Mouse (Mus musculus): ENCODE results near the gene Zfp867. TPM values are rescaled to one million over a fixed set of nuclear protein-coding genes. Genes with fewer than 3 reads are reported as not detected.

Zfp867 gene
- polyA plus RNA-seq, 1 experiment: 0.61 TPM

DNA sequence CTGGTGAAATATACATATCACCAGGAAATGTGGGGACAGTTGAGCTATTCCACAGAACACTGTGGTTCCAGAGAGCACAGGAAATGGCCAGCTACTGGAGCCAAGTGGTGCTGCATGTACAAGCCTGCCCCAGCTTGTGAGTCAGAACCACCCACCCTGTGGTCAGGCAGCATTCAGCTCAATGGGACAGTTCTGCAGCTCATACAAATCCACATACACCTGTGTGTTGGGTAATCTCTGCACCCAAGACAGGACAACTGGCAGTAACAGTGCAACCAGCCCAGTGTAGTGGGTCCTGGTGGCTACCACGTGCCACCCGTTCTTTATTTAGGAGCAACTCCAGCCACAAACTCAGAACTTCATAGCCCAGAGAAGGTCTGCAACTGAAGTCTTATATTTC, 50.3 kb downstream of the Zfp867 start:
- no peak overlapping the region for H3K27ac ChIP-seq (ENCODE audit: insufficient read depth, low read depth, low read length)
- H3K36me3 ChIP-seq (ENCODE audit: control insufficient read depth, insufficient read depth, low read length): no peaks in the 10 kb centered on the region
- 91% methylated on average over 2 of the region's 2 CpGs for WGBS

DNA sequence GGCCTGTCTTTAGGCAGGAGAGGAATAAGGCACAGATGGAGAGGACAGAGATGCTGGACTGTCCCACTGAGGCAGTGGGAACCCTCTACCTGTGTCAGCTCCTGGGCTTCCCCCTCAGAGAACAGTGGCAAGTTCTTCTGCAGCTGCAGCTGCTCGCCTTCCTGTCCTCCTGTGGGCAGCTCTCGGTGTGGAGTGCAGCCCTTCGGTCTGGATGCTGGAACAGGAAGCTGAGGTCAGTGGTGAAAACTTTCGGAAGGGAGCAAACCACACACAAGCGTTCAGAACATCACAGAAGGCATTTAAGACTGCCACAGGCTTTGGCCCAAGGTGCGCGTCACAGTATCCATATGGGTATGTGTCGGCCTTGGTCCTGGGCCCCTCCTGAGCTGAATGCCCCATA, 50.8 kb downstream of the Zfp867 start:
- no peak overlapping the region for H3K27ac ChIP-seq (ENCODE audit: insufficient read depth, low read depth, low read length)
- no peak for TF ChIP-seq CTCF (conservative IDR thresholded peaks at IDR 0.05; ENCODE audit: insufficient read depth, insufficient read length, low read depth, low read length)
- no peak for TF ChIP-seq POLR2A (IDR thresholded peaks at IDR 0.05; ENCODE audit: low read depth, low read length)
- no peaks in the 10 kb centered on the region for H3K36me3 ChIP-seq (ENCODE audit: control insufficient read depth, insufficient read depth, low read length)
- peak; percentile 40 for DNase-seq
- WGBS: 63% methylated on average over 8 of the region's 8 CpGs
- no peaks in the 10 kb centered on the region for H3K4me1 ChIP-seq (ENCODE audit: control insufficient read depth, insufficient read depth, low read length)
- no peaks in the 10 kb centered on the region for H3K27me3 ChIP-seq (replicated peaks; ENCODE audit: control insufficient read depth, insufficient read depth, low read length)
- no peak overlapping the region for H3K4me3 ChIP-seq (ENCODE audit: insufficient read depth, low read depth, low read length)

More for the DNA sequence above, 50.3 kb downstream of the Zfp867 start:
- no peak for DNase-seq
- H3K4me3 ChIP-seq (ENCODE audit: insufficient read depth, low read depth, low read length): no peak overlapping the region
- no peaks in the 10 kb centered on the region for H3K27me3 ChIP-seq (replicated peaks; ENCODE audit: control insufficient read depth, insufficient read depth, low read length)
- TF ChIP-seq POLR2A (IDR thresholded peaks at IDR 0.05; ENCODE audit: low read depth, low read length): no peak
- TF ChIP-seq CTCF (conservative IDR thresholded peaks at IDR 0.05; ENCODE audit: insufficient read depth, insufficient read length, low read depth, low read length): 0 out of 2 replicates have a peak, but pooled peaks have one; percentile 13
- no peaks in the 10 kb centered on the region for H3K4me1 ChIP-seq (ENCODE audit: control insufficient read depth, insufficient read depth, low read length)

DNA sequence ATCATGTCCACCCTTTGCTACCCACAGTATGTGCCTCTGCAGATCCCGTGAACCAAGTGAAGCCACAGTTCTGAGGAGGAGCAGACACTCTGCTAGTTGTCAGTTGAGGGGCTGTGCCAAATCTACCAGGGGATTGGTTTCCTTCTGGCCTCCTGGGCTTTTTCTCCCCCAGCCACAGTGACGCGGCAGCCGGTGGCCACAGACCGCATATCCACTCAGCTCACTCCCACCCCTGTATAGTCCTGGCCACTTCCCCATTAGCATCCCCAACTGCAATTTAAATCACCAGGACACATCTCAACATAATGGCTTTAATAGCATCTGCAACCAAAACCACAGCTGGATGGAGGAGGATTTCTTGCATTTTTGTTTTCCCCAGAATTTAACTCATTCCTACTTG, 53.6 kb downstream of the Zfp867 start:
- Histone ChIP-seq H3K27me3 (replicated peaks; ENCODE audit: control insufficient read depth, insufficient read depth, low read length) (no peaks in the 10 kb centered on the region), H3K36me3 (ENCODE audit: control insufficient read depth, insufficient read depth, low read length) (no peaks in the 10 kb centered on the region), H3K4me1 (ENCODE audit: control insufficient read depth, insufficient read depth, low read length) (no peaks in the 10 kb centered on the region), H3K4me3 (ENCODE audit: insufficient read depth, low read depth, low read length) (no peak overlapping the region), H3K27ac (ENCODE audit: insufficient read depth, low read depth, low read length) (no peak overlapping the region)
- WGBS: 67% methylated on average over 5 of the region's 5 CpGs
- no peak for TF ChIP-seq POLR2A (IDR thresholded peaks at IDR 0.05; ENCODE audit: low read depth, low read length)
- no peak for DNase-seq

DNA sequence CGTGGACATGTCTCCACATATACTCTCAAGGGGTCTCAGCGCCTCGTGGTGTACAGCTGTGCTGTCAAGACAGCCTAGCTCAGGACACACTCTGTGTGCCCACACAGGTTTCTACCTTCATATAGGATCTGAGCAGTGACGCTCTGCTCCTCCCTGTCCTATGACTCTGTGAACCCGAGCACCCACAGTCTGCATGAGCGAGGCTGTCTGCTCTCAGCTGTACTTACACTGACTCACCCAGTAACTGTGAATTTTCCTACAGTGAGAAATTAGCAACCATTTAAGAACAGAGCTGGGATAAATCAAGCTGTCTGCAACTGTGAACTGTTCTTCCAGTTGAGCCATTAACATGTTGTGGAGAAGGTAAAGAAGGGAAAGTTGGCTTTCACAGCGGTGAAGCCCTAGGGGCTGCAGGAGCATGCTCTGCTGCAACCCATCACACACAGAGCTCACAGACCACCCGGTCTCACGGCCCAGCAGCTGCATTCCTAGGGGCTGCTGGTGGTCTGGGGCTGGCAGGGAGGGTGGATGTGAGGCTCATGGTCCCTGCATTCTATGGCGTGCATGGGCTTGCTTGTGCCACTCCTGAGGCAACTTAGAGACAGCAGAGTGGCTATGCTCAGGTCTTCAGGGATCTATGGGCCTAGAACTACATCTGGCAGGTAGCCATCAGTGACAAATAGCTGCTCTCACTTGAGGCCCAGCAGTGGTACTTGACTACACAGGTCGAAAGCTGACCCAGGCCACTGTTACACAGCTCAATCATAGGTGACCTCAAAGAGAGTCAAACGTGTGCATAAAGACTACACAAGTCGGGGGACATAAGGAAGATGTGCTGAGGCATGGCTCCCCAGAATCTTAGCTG, 59.0 kb downstream of the Zfp867 start:
- no peaks in the 10 kb centered on the region for H3K4me1 ChIP-seq (ENCODE audit: control insufficient read depth, insufficient read depth, low read length)
- no peak overlapping the region for H3K27ac ChIP-seq (ENCODE audit: insufficient read depth, low read depth, low read length)
- no peaks in the 10 kb centered on the region for H3K36me3 ChIP-seq (ENCODE audit: control insufficient read depth, insufficient read depth, low read length)
- no peak overlapping the region for H3K4me3 ChIP-seq (ENCODE audit: insufficient read depth, low read depth, low read length)
- H3K27me3 ChIP-seq (replicated peaks; ENCODE audit: control insufficient read depth, insufficient read depth, low read length): no peaks in the 10 kb centered on the region
- no peak for DNase-seq
- 85% methylated on average over 13 of the region's 13 CpGs for WGBS
- no peak for TF ChIP-seq CTCF (conservative IDR thresholded peaks at IDR 0.05; ENCODE audit: insufficient read depth, insufficient read length, low read depth, low read length)
- no peak for TF ChIP-seq POLR2A (IDR thresholded peaks at IDR 0.05; ENCODE audit: low read depth, low read length)

DNA sequence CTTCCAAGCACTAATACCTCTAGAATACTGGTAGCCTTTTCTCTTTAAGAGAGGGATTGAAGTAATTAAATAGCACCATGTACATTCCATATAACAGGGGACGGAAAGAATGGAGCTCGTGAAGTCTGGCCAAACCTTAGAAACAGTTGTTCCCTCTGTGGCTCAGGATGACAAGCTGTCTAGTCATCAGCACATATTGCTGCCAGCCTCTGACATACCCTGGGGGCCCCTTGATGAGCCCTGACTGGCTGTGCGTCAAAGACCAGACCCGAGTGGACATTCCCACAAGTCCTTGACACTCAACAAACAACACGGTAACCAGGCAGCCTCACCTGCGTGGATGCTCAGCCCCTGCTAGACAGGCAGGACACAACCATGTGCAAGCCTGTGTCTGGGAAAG, 60.2 kb downstream of the Zfp867 start:
- no peak overlapping the region for H3K4me3 ChIP-seq (ENCODE audit: insufficient read depth, low read depth, low read length)
- no peaks in the 10 kb centered on the region for H3K4me1 ChIP-seq (ENCODE audit: control insufficient read depth, insufficient read depth, low read length)
- H3K27me3 ChIP-seq (replicated peaks; ENCODE audit: control insufficient read depth, insufficient read depth, low read length): no peaks in the 10 kb centered on the region
- no peak for DNase-seq
- no peaks in the 10 kb centered on the region for H3K36me3 ChIP-seq (ENCODE audit: control insufficient read depth, insufficient read depth, low read length)
- H3K27ac ChIP-seq (ENCODE audit: insufficient read depth, low read depth, low read length): no peak overlapping the region
- WGBS: 89% methylated on average over 6 of the region's 6 CpGs
- TF ChIP-seq CTCF (conservative IDR thresholded peaks at IDR 0.05; ENCODE audit: insufficient read depth, insufficient read length, low read depth, low read length) (no peak), POLR2A (IDR thresholded peaks at IDR 0.05; ENCODE audit: low read depth, low read length) (no peak)

Other genes with a start within 250 kb of the Zfp867 start
- gene Arf1, start 244.2 kb downstream of the Zfp867 start, polyA plus RNA-seq (2012; rRNA removed): 490 and 503 TPM in 2 replicates
- gene Wnt3a, start 181.7 kb downstream of the Zfp867 start, polyA plus RNA-seq (2012; rRNA removed): not detected in 2 replicates
- gene Wnt9a, start 165.5 kb downstream of the Zfp867 start, polyA plus RNA-seq (2012; rRNA removed): 1.7 and 1.8 TPM in 2 replicates
- not detected in 2 replicates for gene Prss38, start 96.8 kb downstream of the Zfp867 start, polyA plus RNA-seq (2012; rRNA removed)
- 6.2 and 7.2 TPM in 2 replicates for gene Jmjd4, start 22.4 kb downstream of the Zfp867 start, polyA plus RNA-seq (2012; rRNA removed)
- 91.7 and 104 TPM in 2 replicates for gene Snap47, start 21.3 kb downstream of the Zfp867 start, polyA plus RNA-seq (2012; rRNA removed)
- 11.0 and 12.7 TPM in 2 replicates for gene Zkscan17, start 54.3 kb upstream of the Zfp867 start, polyA plus RNA-seq (2012; rRNA removed)
- 0.37 and 0.42 TPM in 2 replicates for gene Nlrp3, start 69.1 kb upstream of the Zfp867 start, polyA plus RNA-seq (2012; rRNA removed)
- not detected in 2 replicates for gene Olfr222, start 103.8 kb upstream of the Zfp867 start, polyA plus RNA-seq (2012; rRNA removed)
- gene Olfr223, start 120.8 kb upstream of the Zfp867 start, polyA plus RNA-seq (2012; rRNA removed): not detected in 2 replicates
- gene Mprip, start 188.8 kb upstream of the Zfp867 start, polyA plus RNA-seq (2012; rRNA removed): 107 and 115 TPM in 2 replicates